Comparison of ENCODE assay signal across 8 mouse cellular contexts in the genomic region with DNA sequence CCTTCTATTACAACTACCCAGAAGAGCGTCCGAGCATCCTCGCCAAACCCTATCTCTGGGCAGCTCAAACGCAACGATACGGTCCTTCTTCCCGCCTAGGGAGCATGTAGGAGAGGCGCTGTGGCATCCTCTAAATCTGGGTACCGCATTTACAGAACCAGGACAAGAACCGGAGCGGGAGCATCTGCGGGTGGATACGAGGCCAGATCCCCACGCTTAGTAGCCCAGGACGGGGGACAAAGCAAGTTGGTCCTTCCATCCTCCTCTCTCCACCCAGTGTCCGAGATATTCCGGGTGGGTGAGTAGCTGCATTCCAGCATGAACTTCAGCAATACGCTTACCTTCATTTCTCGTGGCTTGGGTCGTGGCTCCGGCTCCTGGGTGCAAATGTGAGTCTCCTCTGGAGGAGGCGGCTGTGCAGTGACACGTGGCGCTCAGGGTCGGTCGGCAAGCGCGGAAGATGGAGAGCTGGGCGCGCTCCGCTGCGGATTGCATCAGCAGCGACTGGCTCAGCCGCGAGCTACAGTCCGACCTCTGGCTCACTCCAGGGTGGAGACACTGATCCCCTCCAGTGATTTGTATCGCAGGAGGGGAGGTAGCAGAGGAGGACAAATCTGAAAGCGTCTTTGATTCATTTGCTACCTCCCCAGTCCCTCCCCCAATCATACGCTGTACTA. TPM values are rescaled to one million over a fixed set of nuclear protein-coding genes. Genes with fewer than 3 reads are reported as not detected.
A peak's percentile ranks its signal among the peaks of the same experiment; 100 is the strongest.
DNase-seq lines count a peak whose midpoint lies in the region; ATAC-seq lines count a peak whose summit lies in the region.

A gene (minus strand): TSS at position 637 of the 677 bp plus-strand sequence.

- H3K4me3 ChIP-seq in midbrain, embryonic 11.5 days (ENCODE audit: low read depth, low read length), result peak within 1 kb of the TSS; percentile 52

- WGBS in midbrain, embryonic 11.5 days, result 1% methylated on average over 39 of the region's 39 CpGs

- peaks cover 10% of the 10 kb centered on the region; the same call in 1 of the 2 replicates for H3K4me1 ChIP-seq in midbrain, embryonic 11.5 days (ENCODE audit: control insufficient read depth, insufficient read depth, low read length)

- H3K4me2 ChIP-seq in midbrain, embryonic 11.5 days, result peak within 1 kb of the TSS; percentile 94

- intact Hi-C loops in heart, postnatal 10 days (cut with DNase I), result no loop called here

- DNase-seq in layer of hippocampus, adult 18-20 months (ENCODE audit: low spot score in 2 of 2), result peak in 1 of 2 experiments; percentile 8
- no peak for DNase-seq in layer of hippocampus, adult 9-11 months
- DNase-seq in ES-CJ7 (ENCODE audit: low read depth, low spot score), result peak; percentile 96
- DNase-seq in embryo, embryonic 10 days (ENCODE audit: low spot score), result peak; percentile 88
- peak; percentile 20 to 37 for DNase-seq in heart, postnatal 10 days
- peak; percentile 16 to 19 for DNase-seq in layer of hippocampus, postnatal 25 days (ENCODE audit: extremely low spot score in 1 of 2, low spot score in 1 of 2)
- DNase-seq in midbrain, embryonic 11.5 days (ENCODE audit: low spot score, missing footprints), result peak; percentile 97
- DNase-seq in thymus, postnatal 14 days, result peak; percentile 49

- peak within 1 kb of the TSS; percentile 73 for H3K9ac ChIP-seq in midbrain, embryonic 11.5 days (ENCODE audit: low read length)

- H3K9me3 ChIP-seq in midbrain, embryonic 11.5 days (ENCODE audit: control insufficient read depth, low read length), result no peaks in the 10 kb centered on the region

- no peaks in the 10 kb centered on the region for H3K27me3 ChIP-seq in midbrain, embryonic 11.5 days (ENCODE audit: control insufficient read depth, insufficient read depth, low read length)

- H3K36me3 ChIP-seq in midbrain, embryonic 11.5 days (ENCODE audit: control insufficient read depth, insufficient read depth, low read length), result no peaks in the 10 kb centered on the region

- H3K27ac ChIP-seq in midbrain, embryonic 11.5 days (ENCODE audit: low read depth, low read length), result no peak within 1 kb of the TSS

- peak; percentile 90 for ATAC-seq in midbrain, embryonic 11.5 days (ENCODE audit: low FRiP score)

RNA-seq across cellular contexts. Expression of the gene that starts here (rescaled TPM):
- total RNA-seq in layer of hippocampus, adult 18-20 months (2021), result 100 to 1,000 TPM; 109 to 111 TPM
- 1 to 10 TPM; 3.0 to 4.0 TPM for total RNA-seq in heart, postnatal 10 days (2021)
- 100 to 1,000 TPM in 1 of 2 experiments, 10 to 100 TPM in 1; 89.6 to 103 TPM for total RNA-seq in layer of hippocampus, postnatal 25 days (2021)
- 140 and 150 TPM in 2 replicates for polyA plus RNA-seq in midbrain, embryonic 11.5 days (2014; fragmentation: Nextera tagmentation; extraction: Ambion mirVana)

Comparison
In these comparisons a context has a peak if more than half of its experiments do, and no peak if none do; other contexts are left out.
1. RNA of the gene that starts here (total RNA-seq): 109 to 111 TPM in layer of hippocampus, adult 18-20 months and 89.6 to 103 TPM in layer of hippocampus, postnatal 25 days; 3.0 to 4.0 TPM in heart, postnatal 10 days; every median in the first group is over 10 times any median in the second.